Mouse (Mus musculus) CH12.LX (cell line): ENCODE results near the gene Faxc.

Source experiments
- BHLHE40 ChIP-seq: IDR thresholded peaks from 2 replicates; pipeline ENCODE4 v1.6.1; 2011; ENCODE audit warnings: mild to moderate bottlenecking, low read depth, low read length, improper control_type of control experiment
- CTCF ChIP-seq, 2 experiments: IDR thresholded peaks in 1 of 2; conservative IDR thresholded peaks in 1 of 2; 2 replicates each; pipeline ENCODE4 v1.5.1; 2011 to 2012; ENCODE audit warnings: low read depth in 2 of 2, low read length in 2 of 2, improper control_type of control experiment in 1 of 2, inconsistent platforms in 1 of 2, mild to moderate bottlenecking in 1 of 2, moderate library complexity in 1 of 2
- HCFC1 ChIP-seq: IDR thresholded peaks from 2 replicates; pipeline ENCODE4 v1.6.1; 2012; ENCODE audit warnings: low read depth, mild to moderate bottlenecking, inconsistent platforms, low read length, improper control_type of control experiment
- JUN ChIP-seq: IDR thresholded peaks from 2 replicates; pipeline ENCODE4 v1.6.1; 2011; ENCODE audit warnings: low read depth, mild to moderate bottlenecking, low read length, improper control_type of control experiment, moderate library complexity; ENCODE audit not compliant: insufficient read depth
- JUND ChIP-seq: conservative IDR thresholded peaks from 2 replicates; pipeline ENCODE4 v1.6.1; 2011; ENCODE audit warnings: low read depth, low read length, improper control_type of control experiment
- NELFE ChIP-seq: IDR thresholded peaks from 2 replicates; pipeline ENCODE4 v1.6.1; 2011; ENCODE audit warnings: low read depth, low read length, improper control_type of control experiment
- POLR2A ChIP-seq: IDR thresholded peaks from 2 replicates; pipeline ENCODE4 v1.6.1; 2011; ENCODE audit warnings: low read depth, mild to moderate bottlenecking, improper control_type of control experiment, low read length
- POLR2AphosphoS2 ChIP-seq: IDR thresholded peaks from 2 replicates; pipeline ENCODE4 v1.6.1; 2011; ENCODE audit warnings: low read depth, low read length, improper control_type of control experiment

- 0 out of 2 replicates have a peak, but pooled peaks have one; percentile 22 for TF ChIP-seq JUND
- no peak for TF ChIP-seq POLR2AphosphoS2
- TF ChIP-seq HCFC1: 0 out of 2 replicates have a peak, but pooled peaks have one; percentile 13
- TF ChIP-seq POLR2A: no peak
- no peak for TF ChIP-seq BHLHE40
- TF ChIP-seq NELFE: peak; percentile 36
- peak; percentile 56 to 91; a peak in 3 of 4 replicates for TF ChIP-seq CTCF (conservative IDR thresholded peaks at IDR 0.05 in 1 of 2, IDR thresholded peaks at IDR 0.05 in 1 of 2; ENCODE audit: low read depth in 2 of 2, low read length in 2 of 2)
- no peak for TF ChIP-seq JUN
Observed at GRCm38 (mm10) chr4:21951444-21951843, 20.3 kb downstream of the Faxc start.
